Mouse (Mus musculus) CD4-positive, CD25-positive, alpha-beta regulatory T cell (primary cell): Measurements from ENCODE around the gene Ikbip. TPM values are rescaled to one million over a fixed set of nuclear protein-coding genes. Genes with fewer than 3 reads are reported as not detected.

ENCODE experiments used
- polyA plus RNA-seq: library from polyadenylated mRNA; unstranded; fragments of 100-300 nt; shearing (Covaris generic); gene quantifications from one replicate; pipeline ENCODE4 v1.2.1, GENCODE M21; 2017

Gene Ikbip
- polyA plus RNA-seq: 5.6 TPM

DNA sequence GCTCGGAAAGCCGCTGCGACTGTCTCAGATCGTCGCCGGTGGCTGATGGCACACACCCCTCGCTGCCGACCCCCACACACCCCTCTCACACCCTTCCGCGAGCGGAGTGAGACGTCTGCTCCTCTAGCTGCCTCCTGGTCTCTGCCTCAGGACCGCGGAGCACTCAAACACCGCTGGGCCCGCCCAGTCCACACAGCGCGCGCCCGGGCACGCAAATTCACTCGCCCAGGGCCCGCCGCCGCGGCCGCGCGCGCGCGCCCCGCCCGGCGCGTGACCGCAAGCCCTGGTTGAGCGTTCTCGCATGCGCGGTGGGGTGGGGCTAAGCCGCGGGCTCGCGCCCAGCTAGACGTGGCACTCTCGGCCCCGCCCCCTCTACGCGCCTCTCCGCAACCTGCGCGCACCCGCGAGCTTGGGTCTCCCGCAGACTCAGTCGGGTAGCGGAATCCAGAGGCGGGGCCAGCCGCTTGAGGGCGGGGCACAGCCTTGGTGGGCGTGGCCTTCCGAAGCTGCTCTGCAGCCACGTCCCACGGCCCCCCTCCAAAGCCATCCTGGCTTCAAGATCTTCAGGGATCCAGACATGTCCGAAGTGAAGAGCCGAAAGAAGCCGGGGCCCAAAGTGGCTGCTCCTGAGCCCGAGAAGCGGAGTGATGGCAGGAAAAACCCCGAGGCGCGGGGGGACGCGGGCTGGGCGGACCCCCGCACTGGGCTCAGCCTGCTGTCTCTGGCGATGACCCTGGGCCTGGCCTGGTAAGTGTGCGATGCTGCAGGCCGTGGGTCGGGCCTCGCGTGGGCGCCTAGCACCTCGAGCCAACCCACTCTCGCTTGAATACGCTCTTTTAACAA lies at the start of gene Ikbip, which contains the start of gene Apaf1:
TSS of gene Ikbip (plus strand) at position 391 of the 843 bp plus-strand sequence.
TSS of gene Apaf1 (minus strand) at position 221 of the 843 bp plus-strand sequence.

DNA sequence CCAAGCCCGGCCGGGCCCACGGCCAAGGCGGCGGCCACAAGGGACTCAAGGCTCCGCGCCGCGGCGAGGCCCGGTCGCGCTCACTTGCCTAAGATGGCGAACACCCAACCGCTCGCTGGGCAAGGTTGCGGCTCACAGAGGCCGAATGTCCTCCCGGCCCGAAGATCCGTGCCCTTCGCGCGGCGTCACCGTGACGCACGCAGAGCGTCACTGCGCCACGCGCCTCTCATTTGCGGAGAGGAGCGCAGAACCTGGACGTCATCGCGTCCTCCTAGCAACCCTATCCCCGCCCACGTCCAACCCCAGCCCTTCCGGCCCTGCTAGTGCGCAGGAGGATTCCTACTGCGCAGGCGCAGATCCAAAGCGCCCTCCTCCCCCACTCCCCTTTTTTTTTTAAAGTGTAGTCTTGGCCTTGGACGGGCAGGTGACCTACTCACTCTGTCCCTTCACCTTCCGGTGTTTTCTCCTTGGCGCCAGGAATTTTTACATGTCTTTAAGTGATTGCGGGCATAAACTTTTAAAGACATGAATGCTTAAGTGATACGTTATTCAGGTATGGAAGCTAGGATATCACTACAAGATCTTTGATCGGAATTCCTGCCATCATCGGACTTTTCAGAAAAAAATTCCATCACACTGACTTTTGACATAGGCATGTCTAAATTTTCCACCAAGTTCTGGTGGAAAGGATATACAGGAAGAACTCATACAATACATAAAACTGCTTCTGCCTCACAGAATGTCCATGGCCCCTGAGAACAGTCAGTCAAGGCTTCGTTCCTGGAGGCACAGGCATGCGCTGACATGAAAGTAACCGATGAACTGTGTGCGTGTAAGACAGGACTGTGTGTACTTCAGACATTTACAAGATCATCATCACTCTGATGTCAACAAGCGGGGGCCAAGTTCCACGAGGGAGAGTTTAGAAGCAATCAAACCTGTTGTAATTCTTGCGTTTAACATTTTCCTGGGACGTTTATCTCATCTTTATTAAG lies 41.4 kb downstream of the Ikbip start, which contains the start of gene Slc25a3:
TSS of gene Slc25a3 (minus strand) at position 232 of the 995 bp plus-strand sequence.

Other genes with a start within 250 kb of the Ikbip start
- gene Apaf1, start 170 bp upstream of the Ikbip start, polyA plus RNA-seq: 25.2 TPM
- 367 TPM for gene Slc25a3, start 41.1 kb downstream of the Ikbip start, polyA plus RNA-seq
- gene Tmpo, start 98.4 kb downstream of the Ikbip start, polyA plus RNA-seq: 197 TPM